Mouse (Mus musculus) 416B (cell line): ENCODE results near the gene Eif4e3.

Experiments
- DNase-seq: peaks from one replicate; pipeline ENCODE4 v3.0.0; 2011; ENCODE audit warnings: low read depth

Gene Eif4e3

DNA sequence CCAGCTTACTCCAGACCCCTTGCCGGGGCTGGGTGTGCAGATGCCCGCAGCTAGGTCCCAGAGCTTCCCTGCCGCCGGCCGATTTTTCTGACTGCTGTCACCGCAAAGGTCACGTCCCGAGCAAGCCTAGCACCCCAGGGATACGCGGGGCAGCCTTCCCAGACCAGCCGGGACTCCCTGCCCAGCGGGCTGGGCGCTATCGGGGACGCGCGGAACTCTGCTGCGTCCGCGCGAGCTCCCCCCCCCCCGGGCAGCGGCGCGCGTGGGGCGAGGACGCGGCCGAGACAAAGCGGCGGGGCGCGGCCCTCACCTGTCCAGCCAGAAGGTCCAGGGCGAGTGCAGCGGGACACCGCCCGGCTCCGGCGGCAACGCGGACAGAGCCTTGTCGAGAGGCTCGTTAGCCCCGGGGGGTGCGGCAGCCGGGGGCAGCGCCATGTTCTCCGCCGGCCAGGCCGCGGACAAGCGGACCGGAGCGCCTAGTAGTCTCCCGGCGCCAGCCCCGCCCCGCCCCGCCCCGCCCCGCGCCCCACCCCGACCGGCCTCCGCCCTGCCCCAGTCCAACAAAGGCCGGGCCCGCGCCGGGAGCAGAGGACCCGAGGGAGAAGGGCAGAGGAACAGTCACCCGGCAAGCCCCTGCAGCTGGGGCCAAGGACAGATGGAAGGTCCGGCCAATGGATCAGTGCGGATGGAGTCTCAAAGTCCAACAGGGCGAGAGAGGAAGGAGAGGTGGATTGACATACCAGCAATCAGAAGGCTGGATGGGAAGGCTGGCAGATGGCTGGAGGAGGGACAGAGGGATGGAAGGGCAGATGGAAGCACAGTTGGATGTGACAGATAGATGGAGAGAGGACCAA is at the start of gene Eif4e3, which contains the start of gene Gm20696:
Gene Eif4e3, minus strand, starts transcription at position 454 of the 854 bp plus-strand sequence.
Gene Gm20696, minus strand, starts transcription at position 480 of the 854 bp plus-strand sequence.
- DNase-seq = peak; percentile 34

DNA sequence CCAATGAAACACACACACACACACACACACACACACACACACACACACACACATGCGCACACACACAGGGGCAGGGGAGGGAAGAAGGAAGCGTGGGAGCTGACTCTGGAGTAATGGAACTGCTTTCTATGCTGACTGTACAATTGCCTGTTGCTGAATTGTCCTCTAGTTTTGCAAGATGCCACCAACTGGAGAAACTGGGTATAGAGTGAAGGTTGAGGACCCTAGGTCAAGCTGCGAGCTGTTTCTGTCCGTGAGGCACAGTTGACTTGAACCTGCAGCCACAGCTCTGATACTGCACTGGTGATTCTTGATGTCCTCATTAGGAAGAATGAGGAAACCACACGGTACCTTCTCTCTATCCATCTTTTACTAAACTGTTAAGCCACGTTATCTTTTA is 49.3 kb upstream of the Eif4e3 start:
- no peak for DNase-seq

DNA sequence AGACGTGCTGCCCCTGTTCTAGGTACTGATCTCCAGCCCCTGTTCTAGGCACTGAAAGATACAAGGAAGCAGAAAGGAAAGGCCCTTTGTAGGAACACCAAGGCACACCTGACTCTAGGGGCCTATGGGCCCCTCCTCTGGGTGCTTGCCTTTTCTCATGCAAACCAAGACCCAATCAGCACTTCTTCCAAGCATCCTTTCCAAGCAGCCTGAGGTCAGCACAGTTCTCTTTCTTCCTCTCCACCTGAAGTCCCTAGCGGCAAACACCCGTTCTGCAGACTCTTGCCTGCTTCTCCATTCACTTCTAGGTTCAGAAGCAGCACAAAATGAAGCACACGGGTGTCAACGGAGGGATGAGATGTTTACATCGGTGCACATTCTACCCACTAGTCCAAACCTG is 48.6 kb upstream of the Eif4e3 start:
- DNase-seq = no peak

- DNase-seq = no peak
Measured at GRCm38 (mm10) chr6:99713256-99713655, 46.7 kb upstream of the Eif4e3 start.

- DNase-seq = no peak
Measured at GRCm38 (mm10) chr6:99711576-99712101, 45.1 kb upstream of the Eif4e3 start.

GRCm38 (mm10) chr6:99700484-99700883 is 33.9 kb upstream of the Eif4e3 start:
- no peak for DNase-seq

GRCm38 (mm10) chr6:99692916-99693841 is 26.6 kb upstream of the Eif4e3 start:
- DNase-seq = no peak

- DNase-seq = no peak
Measured at GRCm38 (mm10) chr6:99692206-99692915, 25.8 kb upstream of the Eif4e3 start, which contains the start of gene Gpr27. Gene Gpr27, plus strand, starts transcription at chr6:99692679.

DNA sequence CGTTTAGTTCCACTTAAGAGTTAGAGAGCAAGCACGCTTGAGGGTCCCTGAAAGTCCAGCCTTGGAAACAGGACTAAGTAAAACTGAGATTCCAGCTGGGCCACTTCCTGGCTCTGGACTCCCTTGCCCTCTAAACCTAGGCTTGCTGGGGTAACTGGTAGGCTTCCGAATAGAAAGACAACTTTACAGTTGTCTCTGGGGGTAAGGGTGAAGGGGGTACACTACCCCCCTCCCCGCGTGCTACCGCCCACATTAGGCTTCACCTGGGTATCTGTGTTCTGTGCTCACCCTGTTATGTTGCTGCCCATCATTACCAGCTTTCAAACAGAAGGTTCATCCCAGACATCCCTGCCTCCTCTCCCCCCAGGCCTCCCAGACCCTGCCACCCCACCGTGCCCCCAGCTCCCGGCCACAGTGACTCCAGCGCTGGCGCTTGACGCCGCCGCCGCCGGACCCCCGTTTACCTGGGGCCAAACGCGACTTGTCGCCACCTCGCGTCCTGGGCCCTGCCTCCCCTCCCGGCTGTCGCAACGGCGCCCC is 25.2 kb upstream of the Eif4e3 start:
- DNase-seq = no peak

GRCm38 (mm10) chr6:99688513-99688912 is 21.9 kb upstream of the Eif4e3 start:
- DNase-seq = no peak

- DNase-seq = peak; percentile 55
Measured at GRCm38 (mm10) chr6:99684899-99685298, 18.3 kb upstream of the Eif4e3 start.

DNA sequence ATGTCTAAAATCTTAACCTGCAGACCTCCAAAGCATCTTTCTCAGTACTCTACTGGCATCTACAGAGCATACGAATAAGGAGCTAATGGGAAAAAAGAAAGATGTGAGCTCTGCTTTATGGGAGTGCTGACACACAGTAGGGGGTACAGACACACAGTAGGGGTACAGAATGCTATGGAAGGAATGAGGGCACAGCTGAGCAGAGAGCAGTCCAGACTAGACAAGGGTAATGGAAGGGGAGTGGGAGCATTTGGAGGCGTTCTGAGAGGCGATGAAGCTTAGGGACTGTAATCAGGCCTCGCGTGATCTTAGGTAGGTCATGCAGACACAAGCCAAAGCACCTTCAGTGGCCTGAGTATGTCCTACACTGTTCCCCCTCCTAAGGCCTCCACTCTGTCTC is 17.4 kb upstream of the Eif4e3 start:
- DNase-seq = no peak

DNA sequence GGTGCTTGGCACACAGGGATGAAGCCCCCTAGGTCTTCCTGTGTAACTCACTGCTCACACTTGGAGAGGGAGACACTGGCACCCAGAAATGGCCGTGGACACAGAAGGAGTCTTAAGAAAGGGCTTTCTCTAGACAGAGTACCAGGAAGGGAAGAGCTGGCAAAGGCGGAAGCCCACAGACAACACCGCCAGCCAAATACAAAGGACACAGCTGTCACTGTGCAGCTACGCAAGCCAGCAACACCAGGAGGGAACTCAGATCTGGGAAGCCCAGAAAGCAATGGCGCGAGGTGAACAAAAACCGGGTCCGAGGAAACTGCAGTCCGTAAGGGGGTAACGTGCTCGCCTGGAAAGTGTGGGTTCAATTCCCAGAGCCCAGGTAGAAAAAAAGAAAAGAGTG is 11.5 kb upstream of the Eif4e3 start:
- no peak for DNase-seq

GRCm38 (mm10) chr6:99677325-99677724 is 10.8 kb upstream of the Eif4e3 start:
- no peak for DNase-seq

GRCm38 (mm10) chr6:99674482-99674881 is 7.9 kb upstream of the Eif4e3 start:
- DNase-seq = no peak

GRCm38 (mm10) chr6:99671768-99672167 is 5.2 kb upstream of the Eif4e3 start:
- DNase-seq = no peak

DNA sequence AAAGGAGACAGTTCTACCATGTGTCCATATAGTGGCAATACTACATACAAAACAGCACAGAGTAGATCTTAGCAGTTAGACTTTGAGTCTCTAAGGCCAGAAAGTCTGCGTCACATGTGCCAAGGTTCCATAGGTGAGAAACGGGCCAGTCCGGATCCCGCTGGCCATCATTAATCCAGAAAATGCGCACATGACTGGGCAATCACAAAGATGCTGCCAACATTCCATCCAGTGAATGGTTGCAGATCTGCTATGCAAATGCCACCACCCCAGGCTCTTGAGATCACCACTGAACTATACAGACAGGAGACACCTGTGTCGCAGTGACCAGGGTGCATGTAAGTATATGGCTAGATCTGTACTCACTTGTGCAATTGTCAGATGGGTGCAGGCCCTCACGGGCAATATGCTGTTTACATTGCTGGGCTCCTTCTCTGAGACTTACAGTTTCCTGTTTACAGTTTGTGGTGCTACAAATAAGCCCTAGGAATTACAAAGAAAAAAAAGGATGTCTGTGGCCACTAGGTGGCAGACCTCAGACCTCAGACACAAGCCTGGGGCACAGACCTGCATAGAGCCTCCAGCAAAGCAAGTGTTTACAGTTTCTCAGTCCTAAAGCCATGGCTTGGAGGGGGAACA is 4.0 kb upstream of the Eif4e3 start:
- DNase-seq = peak; percentile 67

DNA sequence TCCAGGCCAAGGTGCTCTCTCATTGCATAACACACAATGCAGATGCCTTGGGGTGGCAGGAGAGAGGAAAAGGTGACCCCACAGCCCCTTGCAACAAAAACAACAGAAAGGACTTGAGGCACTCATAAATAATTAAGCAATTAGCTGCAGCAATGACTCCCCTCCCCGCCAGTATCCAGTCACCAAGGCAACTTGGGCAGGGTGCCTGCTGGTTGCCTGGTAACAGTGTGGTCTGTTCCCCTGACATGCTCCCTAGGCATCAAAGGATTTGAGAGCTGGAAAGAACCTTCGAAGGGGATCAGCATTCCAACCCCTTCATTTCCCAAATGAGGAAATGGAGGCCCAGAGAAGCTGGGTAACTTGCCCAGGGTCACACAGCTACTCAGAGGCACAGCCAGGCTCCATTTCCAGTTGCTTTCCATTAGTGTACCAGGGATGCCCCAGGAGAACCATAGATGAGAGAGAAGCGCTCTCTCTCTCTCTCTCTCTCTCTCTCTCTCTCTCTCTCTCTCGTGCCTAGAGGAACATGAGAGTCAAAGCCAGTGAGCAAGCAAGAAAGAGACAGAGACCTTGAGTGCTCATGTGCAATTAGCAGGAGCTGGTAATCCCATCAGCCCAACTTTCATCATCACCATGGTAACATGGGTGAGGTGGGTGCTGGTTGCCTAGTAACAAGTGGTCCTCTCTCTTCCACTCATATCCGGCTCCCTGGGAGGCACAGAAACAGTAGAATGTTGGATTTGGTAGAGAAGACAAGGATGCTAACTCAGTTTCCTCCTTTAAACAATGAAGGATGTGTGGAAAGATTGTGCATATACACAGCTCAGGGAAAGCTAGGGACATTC is 3.1 kb upstream of the Eif4e3 start:
- no peak for DNase-seq

GRCm38 (mm10) chr6:99667290-99667689 is 719 bp upstream of the Eif4e3 start:
- DNase-seq = peak; percentile 69
